Mouse (Mus musculus) small intestine, adult 2 months (tissue): ENCODE measurements around the gene Crb2.

ENCODE experiments used
- CTCF ChIP-seq: fragments of 200-500 bp; IDR thresholded peaks from 2 replicates; pipeline ENCODE4 v1.5.1; 2012; ENCODE audit warnings: low read depth, mild to moderate bottlenecking, control low read depth, inconsistent platforms, low read length, moderate library complexity, mixed read lengths; ENCODE audit not compliant: insufficient replicate concordance, insufficient read length; ENCODE audit errors: extremely low read depth
- POLR2A ChIP-seq: fragments of 200-500 bp; IDR thresholded peaks from 2 replicates; pipeline ENCODE4 v1.6.1; 2012; ENCODE audit warnings: low read depth, mild to moderate bottlenecking, control low read depth, inconsistent platforms, low read length, moderate library complexity

GRCm38 (mm10) chr2:37818761-37819525 is 42.9 kb downstream of the Crb2 start:
- no peak for TF ChIP-seq CTCF
- TF ChIP-seq POLR2A = no peak
